Mouse (Mus musculus) lung, postnatal 10 days (tissue): ENCODE measurements around the gene Olfr992.
"Not testable (repeated sequence)": the region's sequence is repeated elsewhere in the genome, so short reads cannot be mapped to it uniquely, and the experiment has no call there.

Source experiments
- DNase-seq: peaks from one replicate; pipeline ENCODE4 v3.0.0; 2021

The Olfr992 gene

GRCm38 (mm10) chr2:85409369-85409768, at the start of gene Olfr992:
TSS of gene Olfr992 (minus strand) at chr2:85409469.
- DNase-seq = no peak

GRCm38 (mm10) chr2:85443539-85443938, 34.3 kb upstream of the Olfr992 start, which contains the start of gene Olfr995:
TSS of gene Olfr995 (minus strand) at chr2:85443639.
- DNase-seq = no peak

GRCm38 (mm10) chr2:85442546-85442945, 33.3 kb upstream of the Olfr992 start:
- no peak for DNase-seq

GRCm38 (mm10) chr2:85436351-85436750, 27.1 kb upstream of the Olfr992 start, which contains the start of gene Olfr994:
TSS of gene Olfr994 (minus strand) at chr2:85436451.
- no peak for DNase-seq

GRCm38 (mm10) chr2:85425893-85426292, 16.6 kb upstream of the Olfr992 start:
- no peak for DNase-seq

- DNase-seq = no peak
These were observed 5.5 kb upstream of the Olfr992 start, which contains the start of gene Olfr993 for GRCm38 (mm10) chr2:85414777-85415176. TSS of gene Olfr993 (minus strand) at chr2:85414877.

- not testable (repeated sequence) for DNase-seq
These were observed 46.1 kb downstream of the Olfr992 start, which contains the start of gene Olfr988 for GRCm38 (mm10) chr2:85363127-85363526. TSS of gene Olfr988 (minus strand) at chr2:85363227.
